Mouse (Mus musculus) WW6 (cell line): ENCODE results near the gene Ggnbp2.

Experiments used
- DNase-seq: peaks from one replicate; pipeline ENCODE4 v3.0.0-alpha.2; 2013; ENCODE audit warnings: low read depth, low spot score

Gene Ggnbp2

GRCm38 (mm10) chr11:84826185-84826584 lies 44.4 kb downstream of the Ggnbp2 start:
- DNase-seq, result no peak

DNA sequence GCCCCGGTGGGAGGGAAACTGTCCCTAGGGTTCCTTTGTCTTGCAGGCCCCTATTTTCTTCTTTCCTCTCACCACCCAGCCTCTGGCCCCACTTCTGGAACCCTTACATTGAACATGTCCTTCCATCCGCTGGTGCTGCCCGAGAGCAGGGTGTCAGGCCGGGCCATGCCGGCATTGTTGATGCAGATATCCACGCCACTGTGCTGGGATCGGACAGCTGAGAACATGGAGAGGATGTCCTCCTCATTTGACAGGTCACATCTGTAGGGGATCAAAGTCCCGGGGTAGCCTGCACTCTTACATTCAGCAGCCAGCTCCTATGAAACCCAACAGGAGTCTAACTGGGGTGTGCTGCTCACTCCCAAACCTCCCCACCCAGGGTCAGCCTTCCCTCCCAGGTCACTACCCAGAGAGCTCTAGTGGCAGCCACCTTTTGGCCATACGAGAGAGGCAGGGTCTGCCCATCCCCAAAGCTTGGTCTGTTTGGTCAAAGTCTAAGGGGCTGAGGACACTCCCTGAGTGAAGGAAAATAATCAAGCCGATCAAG lies 45.3 kb downstream of the Ggnbp2 start:
- no peak for DNase-seq

DNA sequence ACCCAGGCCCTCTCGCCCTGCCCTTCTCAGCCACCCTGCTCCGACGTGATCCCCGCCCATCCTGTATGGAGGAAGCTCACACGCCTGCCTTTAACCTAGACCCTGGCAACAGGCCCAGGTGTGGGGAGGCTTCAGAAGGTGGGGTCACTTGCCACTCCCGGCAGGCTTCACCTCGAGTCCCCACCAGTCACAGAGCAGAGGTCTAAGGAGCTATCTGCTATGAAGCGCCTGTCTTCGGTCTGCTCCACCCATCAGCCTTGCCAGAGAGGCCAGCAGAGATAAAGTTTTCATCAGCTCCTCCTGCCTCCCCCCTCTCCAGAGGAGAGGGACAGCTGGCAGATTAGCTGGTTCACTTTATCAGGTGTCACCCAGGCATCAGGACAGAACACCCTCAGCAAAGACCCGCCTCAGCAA lies 47.1 kb downstream of the Ggnbp2 start:
- DNase-seq, result no peak

- no peak for DNase-seq
Observed at GRCm38 (mm10) chr11:84822487-84822886, 48.1 kb downstream of the Ggnbp2 start.

GRCm38 (mm10) chr11:84821131-84821770 lies 49.4 kb downstream of the Ggnbp2 start:
- DNase-seq, result no peak

DNA sequence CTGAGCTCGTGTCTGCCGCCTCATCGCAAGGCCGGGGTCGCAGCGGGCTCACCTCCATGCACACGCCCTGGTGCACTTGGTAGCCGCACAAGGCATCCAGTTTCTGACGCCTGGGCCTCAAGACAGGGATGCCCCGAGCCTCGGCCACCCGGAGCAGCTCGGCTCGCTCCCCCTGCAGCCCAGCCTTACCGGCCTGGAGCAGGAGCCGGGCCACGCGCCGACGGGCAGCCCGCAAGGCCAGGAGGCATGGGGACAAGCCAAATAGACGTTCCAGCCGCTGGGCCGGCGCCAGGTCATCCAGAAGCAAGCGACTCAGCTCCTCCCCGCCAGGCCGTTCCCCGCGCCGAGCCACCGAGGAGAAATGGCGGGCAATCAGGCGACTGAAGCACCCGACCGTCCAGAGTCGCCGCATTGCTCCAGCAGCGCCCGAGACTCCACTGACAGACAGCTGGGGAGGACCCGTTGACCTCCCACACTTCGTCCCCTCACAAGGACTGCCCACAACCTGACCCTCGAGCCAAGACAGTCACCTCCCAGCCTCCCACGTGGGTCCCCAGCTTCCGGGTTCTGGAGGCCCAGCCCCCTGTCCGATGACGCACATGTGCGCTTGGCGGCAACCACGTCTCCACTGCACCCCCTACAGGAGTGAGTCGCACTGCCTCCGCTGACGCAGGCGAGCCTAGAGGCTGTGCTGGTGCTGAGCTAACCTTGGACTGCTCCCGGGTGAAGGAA lies 51.5 kb downstream of the Ggnbp2 start, which contains the start of gene Mrm1:
TSS of gene Mrm1 (minus strand) at position 555 of the 732 bp plus-strand sequence.
- DNase-seq, result peak; percentile 96

DNA sequence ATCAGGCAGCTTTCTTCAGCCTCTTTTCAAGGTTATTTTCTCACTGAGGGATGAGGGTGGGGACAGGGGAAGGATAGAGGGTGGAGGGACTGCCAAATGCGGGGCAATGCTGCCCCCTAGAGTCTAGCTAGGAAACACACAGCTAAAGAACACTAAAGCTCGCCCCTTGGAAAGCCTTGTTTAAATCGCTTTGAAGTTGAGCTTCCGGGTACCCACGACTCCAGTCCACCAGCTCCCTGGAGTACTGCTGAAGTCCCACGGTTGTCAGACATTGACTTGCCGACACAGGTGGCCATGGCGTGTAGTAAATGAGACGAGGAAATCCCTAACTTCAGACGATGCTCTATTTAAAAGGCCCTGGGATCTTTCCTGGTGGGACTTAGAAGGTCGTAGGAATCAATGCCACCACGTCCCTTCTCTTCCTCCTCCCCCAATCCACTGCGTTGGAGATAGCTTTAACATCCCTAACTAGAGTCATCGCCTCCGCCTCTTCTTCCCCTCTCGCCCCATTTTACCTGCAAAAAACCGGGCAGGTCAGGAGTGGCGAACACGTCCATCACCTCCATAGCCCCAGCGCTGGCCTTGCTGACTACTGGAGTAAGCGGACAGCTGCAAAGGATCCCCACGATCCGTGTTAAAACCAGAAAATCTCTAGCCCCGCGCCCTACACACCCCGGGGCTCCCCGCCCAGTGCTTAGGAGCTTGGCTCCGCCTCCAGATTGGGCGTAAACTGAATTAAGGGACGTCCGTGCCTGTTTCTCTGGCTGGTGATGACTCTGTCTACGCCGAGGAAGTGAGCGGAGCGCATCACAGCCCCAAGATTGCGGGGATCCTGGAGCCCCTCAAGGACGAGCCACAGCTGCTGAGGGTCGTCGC lies 52.3 kb downstream of the Ggnbp2 start:
- peak; percentile 80 for DNase-seq

DNA sequence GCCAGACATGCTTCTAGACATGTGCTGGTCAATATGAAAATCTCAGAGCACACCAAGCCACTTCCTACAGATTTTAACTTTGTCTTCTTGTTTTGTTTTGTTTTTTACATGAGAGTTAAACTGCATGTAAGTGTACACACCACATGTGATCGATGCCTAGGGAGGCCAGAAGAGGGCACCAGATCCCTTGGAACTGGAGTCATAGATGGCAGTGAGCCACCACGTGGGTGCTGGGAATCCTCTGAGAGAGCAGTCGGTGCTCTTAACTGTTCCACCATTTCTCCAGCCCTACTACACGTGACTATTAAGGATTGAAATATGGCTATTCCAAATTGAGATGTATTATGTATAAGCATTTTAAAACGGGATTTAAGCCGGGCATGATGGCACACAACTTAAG lies 53.3 kb downstream of the Ggnbp2 start:
- DNase-seq, result peak; percentile 72

GRCm38 (mm10) chr11:84813724-84814510 lies 56.7 kb downstream of the Ggnbp2 start:
- DNase-seq, result peak; percentile 63

DNA sequence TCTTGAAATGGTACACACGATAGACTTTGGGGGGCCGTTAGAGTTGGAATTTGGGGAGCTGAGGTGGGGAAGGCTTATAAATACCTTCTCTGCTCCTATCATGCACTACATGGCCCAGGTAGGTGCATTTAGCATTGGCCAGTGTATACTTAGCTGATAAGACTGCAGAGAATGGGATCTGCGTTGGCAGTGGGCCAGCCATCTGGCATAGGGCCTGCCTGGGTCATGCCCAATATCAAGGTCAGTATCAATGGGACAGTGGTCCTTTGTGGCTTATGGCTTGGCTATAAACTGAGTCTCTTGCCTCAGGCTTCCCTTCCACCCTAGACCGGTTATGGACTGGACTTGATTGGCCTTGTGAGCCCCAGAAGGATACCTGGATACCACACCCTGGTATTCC lies 66.2 kb downstream of the Ggnbp2 start:
- no peak for DNase-seq

DNA sequence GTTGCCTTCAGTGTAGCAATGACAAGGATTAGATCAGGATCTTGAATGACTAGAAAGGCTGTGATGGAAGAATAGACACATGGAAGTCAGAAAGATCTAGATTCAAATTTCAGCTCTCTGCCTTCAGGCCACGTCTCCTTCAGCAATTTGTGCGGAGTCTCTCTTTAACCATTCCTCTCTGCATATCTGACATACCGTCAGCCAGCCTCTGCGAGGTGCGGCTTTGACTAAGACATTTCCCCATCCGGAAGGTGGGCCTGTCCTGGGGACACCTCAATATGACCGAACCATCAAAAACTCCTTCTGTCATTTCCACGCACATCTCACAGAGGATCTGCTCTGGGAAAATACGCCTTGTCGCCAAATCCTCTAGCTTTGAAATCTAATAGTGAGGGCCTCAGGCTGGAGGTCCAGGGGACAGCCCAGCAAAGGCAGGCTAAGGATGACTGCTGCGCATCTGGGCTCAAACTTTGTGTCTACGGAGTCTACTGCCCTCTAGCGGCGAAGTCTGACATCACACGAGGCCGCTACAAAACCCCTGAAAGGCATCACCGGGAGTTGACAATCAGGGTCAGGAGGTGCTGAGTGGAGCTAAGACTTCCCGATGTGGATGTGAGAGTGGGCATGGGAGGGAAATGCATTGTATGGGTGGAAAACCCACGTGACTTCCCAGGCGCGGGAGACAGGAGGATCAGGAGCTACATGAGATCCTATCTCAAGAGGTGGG lies 72.8 kb downstream of the Ggnbp2 start:
- peak; percentile 71 for DNase-seq

DNA sequence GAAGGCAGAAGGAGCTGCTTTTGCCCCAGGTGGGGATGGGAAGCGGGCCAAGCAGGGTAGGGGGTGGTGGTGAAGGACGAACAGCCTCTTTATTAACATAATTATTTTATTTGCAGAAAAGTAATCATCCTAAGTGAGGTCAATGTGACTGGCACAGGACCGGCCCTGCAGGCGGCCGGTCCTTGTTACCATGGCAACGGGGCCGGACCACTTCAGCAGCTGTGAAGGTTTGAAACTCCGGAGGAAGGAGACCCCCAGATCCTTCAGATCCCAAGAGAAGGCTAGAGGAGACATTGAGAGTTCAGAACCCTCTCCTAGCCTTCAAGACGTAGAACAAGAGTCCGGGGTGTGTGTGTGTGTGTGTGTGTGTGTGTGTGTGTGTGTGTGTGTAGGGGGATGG lies 73.6 kb downstream of the Ggnbp2 start:
- DNase-seq, result no peak

DNA sequence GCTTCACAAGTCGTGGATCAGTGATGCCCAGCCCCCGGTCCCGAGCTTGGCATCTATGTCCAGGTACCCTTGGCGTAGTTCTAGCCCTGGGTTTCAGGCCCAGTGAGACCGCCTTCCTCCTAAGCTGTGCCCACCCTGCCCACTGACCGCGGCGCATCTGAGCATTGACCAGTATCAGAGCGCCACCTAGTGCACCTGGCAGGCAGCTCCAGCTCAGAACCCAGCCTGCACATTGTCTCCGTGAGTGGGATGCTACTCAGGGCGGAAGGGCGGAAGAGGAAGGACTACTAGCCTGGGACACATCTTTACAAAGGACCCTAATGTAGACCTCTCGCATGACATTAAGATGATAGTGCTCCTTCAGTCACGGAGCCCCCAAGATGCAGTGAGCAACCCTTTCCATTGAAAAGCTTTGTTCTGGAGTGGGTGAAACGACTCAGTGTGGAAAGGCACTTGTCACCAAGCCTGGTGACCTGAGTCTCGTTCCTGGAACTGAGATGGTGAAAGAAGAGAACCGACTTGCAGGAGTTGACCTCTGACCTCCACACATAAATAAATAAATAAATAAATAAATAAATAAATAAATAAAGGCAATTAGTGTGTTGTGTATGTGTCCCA lies 76.0 kb downstream of the Ggnbp2 start:
- DNase-seq, result peak; percentile 54

DNA sequence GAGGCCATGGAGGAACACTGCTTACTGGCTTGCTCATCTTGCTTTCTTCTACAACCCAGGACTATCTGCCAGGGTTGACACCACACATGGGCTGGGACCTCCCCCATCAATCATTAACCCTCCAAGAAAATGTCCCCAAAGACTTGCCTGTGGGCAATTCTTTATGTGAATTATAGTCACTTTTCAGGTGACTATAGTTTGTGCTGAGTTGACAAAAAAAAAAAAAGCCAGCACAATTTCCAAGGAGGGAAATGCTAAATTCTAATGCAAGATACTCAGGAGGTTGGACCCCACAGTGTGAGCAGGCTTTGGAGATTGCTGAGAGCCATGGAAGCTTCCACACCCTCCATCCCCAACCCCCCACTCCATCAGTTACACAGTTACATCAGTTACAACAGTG lies 77.1 kb downstream of the Ggnbp2 start:
- no peak for DNase-seq

DNA sequence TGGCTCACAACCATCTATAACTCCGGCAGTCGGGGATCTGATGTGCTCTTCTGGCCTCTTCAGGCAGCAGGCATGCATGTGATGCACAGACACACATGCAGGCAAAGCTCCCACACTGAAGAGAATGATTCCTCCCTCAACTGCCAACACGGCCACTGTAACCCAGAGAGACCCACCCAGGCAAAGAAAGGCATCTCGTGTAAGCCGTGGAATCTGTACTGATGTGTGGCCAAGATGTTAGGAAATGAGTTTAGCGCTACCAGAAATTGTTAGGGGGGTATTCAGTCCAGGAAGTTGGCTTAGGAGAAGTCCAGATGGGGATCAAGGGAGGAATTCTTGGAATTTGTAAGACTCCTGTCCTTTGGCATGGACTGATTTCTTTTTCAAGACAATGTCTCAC lies 80.2 kb downstream of the Ggnbp2 start:
- DNase-seq, result no peak
